ENCODE assay signal across 8 mouse cellular contexts in genomic region chr11:106779388-106780088, GRCm38 (mm10). TPM values are rescaled to one million over a fixed set of nuclear protein-coding genes. Genes with fewer than 3 reads are reported as not detected.
DNase-seq lines count a peak whose midpoint lies in the region; ATAC-seq and TF ChIP-seq lines count a peak whose summit lies in the region.

Polg2 (minus strand) TSS chr11:106779537.

- H3K4me2 ChIP-seq in forebrain, embryonic 16.5 days (ENCODE audit: low read length): peak within 1 kb of the TSS; percentile 61
- H3K4me2 ChIP-seq in lung, embryonic 14.5 days: peak within 1 kb of the TSS; percentile 81

- peak within 1 kb of the TSS; percentile 65 to 71 for H3K4me3 ChIP-seq in ES-E14 (ENCODE audit: insufficient read depth in 1 of 2, low read depth in 1 of 2, low read length in 2 of 2, poor library complexity in 1 of 2, severe bottlenecking in 1 of 2)
- H3K4me3 ChIP-seq in forebrain, embryonic 16.5 days (replicated peaks; ENCODE audit: low read length): peak within 1 kb of the TSS; percentile 78
- H3K4me3 ChIP-seq in layer of hippocampus, adult 2 months: peak within 1 kb of the TSS; percentile 90
- peak within 1 kb of the TSS; percentile 79 for H3K4me3 ChIP-seq in lung, embryonic 14.5 days (ENCODE audit: low read depth, low read length)
- peak within 1 kb of the TSS; percentile 69 for H3K4me3 ChIP-seq in olfactory bulb, adult 2 months (ENCODE audit: insufficient read depth, low read depth, low read length)
- peak within 1 kb of the TSS; percentile 73 for H3K4me3 ChIP-seq in thymus, adult 2 months (ENCODE audit: control insufficient read depth, insufficient read depth, low read length)

- H3K9me3 ChIP-seq in ES-E14 (ENCODE audit: control insufficient read depth, insufficient read depth, low read depth, low read length): no peaks in the 10 kb centered on the region
- H3K9me3 ChIP-seq in forebrain, embryonic 16.5 days (ENCODE audit: control insufficient read depth, low read length): no peaks in the 10 kb centered on the region
- no peaks in the 10 kb centered on the region for H3K9me3 ChIP-seq in lung, embryonic 14.5 days (ENCODE audit: low read depth, low read length)

- peaks cover 46% of the 10 kb centered on the region for H3K36me3 ChIP-seq in ES-E14 (ENCODE audit: control insufficient read depth, insufficient read depth, low read length, poor library complexity, severe bottlenecking)
- peaks cover 31% of the 10 kb centered on the region for H3K36me3 ChIP-seq in forebrain, embryonic 16.5 days (ENCODE audit: control insufficient read depth, insufficient read depth)
- peaks cover 67% of the 10 kb centered on the region for H3K36me3 ChIP-seq in lung, embryonic 14.5 days (ENCODE audit: insufficient read depth)
- peaks cover 61% of the 10 kb centered on the region for H3K36me3 ChIP-seq in thymus, adult 2 months (ENCODE audit: control insufficient read depth, insufficient read depth, low read length)

- no peak for TF ChIP-seq CTCF in layer of hippocampus, adult 2 months (conservative IDR thresholded peaks at IDR 0.05)
- no peak for TF ChIP-seq CTCF in lung, embryonic 14.5 days (IDR thresholded peaks at IDR 0.05; ENCODE audit: low read depth)
- TF ChIP-seq CTCF in olfactory bulb, adult 2 months (IDR thresholded peaks at IDR 0.05; ENCODE audit: insufficient read depth, low read depth, low read length): no peak
- peak; percentile 62; the same call in 1 of the 2 replicates for TF ChIP-seq CTCF in thymus, adult 2 months (IDR thresholded peaks at IDR 0.05; ENCODE audit: borderline replicate concordance, control insufficient read depth, extremely low read depth, insufficient read depth, low read length, poor library complexity)

- DNase-seq in ES-E14 (ENCODE audit: low read depth, low spot score): peak; percentile 87
- DNase-seq in cerebellum, adult 11-12 months: peak; percentile 91
- peak; percentile 90 to 93 for DNase-seq in heart, postnatal 36 days
- DNase-seq in layer of hippocampus, adult 2 months (ENCODE audit: low spot score in 2 of 2): peak; percentile 90 to 91
- peak; percentile 98 for DNase-seq in lung, embryonic 14.5 days
- peak; percentile 91 for DNase-seq in thymus, adult 2 months

- H3K4me1 ChIP-seq in ES-E14 (ENCODE audit: control insufficient read depth in 2 of 2, insufficient read depth in 2 of 2, low read length in 2 of 2, poor library complexity in 1 of 2): no peaks in the 10 kb centered on the region
- peaks cover 13% of the 10 kb centered on the region for H3K4me1 ChIP-seq in forebrain, embryonic 16.5 days (replicated peaks; ENCODE audit: control insufficient read depth, insufficient read depth, low read length)
- no peaks in the 10 kb centered on the region for H3K4me1 ChIP-seq in lung, embryonic 14.5 days (ENCODE audit: insufficient read depth)
- H3K4me1 ChIP-seq in olfactory bulb, adult 2 months (ENCODE audit: control insufficient read depth, insufficient read depth, low read length): no peaks in the 10 kb centered on the region
- no peaks in the 10 kb centered on the region for H3K4me1 ChIP-seq in thymus, adult 2 months (replicated peaks; ENCODE audit: control insufficient read depth, insufficient read depth, low read length)

- peak within 1 kb of the TSS; percentile 72 for H3K9ac ChIP-seq in ES-E14 (ENCODE audit: insufficient read depth, low read depth, low read length, poor library complexity, severe bottlenecking)
- H3K9ac ChIP-seq in forebrain, embryonic 16.5 days (replicated peaks; ENCODE audit: low read depth, low read length): peak within 1 kb of the TSS; percentile 79
- peak within 1 kb of the TSS; percentile 92 for H3K9ac ChIP-seq in lung, embryonic 14.5 days

- in situ Hi-C loops in ES-E14 (cut with MboI; ENCODE audit: low sequenced_read_pairs in 2 of 2, unreplicated experiment in 2 of 2): loop anchor here in 1 of 2 experiments (10.0 kb wide), 1 partner anchor 365 kb away; no protein-coding TSS in a partner anchor

- intact Hi-C loops in heart, postnatal 36 days (cut with DNase I): loop anchor here (10.0 kb wide), 1 partner anchor 265 kb away; no protein-coding TSS in a partner anchor

- ATAC-seq in forebrain, embryonic 16.5 days: peak; percentile 100
- peak; percentile 99 for ATAC-seq in lung, embryonic 14.5 days (ENCODE audit: insufficient read depth)

- TF ChIP-seq POLR2A in olfactory bulb, adult 2 months (IDR thresholded peaks at IDR 0.05; ENCODE audit: insufficient read depth, low read depth, low read length): peak; percentile 78
- TF ChIP-seq POLR2A in thymus, adult 2 months (IDR thresholded peaks at IDR 0.05; ENCODE audit: control insufficient read depth, extremely low read depth, insufficient read depth, low read length, poor library complexity): peak; percentile 96

- 2% methylated on average over 30 of the region's 30 CpGs for WGBS in forebrain, embryonic 16.5 days
- WGBS in lung, embryonic 14.5 days: under 1% methylated on average over 30 of the region's 30 CpGs
- WGBS in olfactory bulb, adult 2 months: under 1% methylated on average over 30 of the region's 30 CpGs
- 2% methylated on average over 30 of the region's 30 CpGs for WGBS in thymus, adult 2 months

- H3K27ac ChIP-seq in ES-E14 (ENCODE audit: insufficient read depth, low read depth, low read length, poor library complexity, severe bottlenecking): peak within 1 kb of the TSS; percentile 50
- peak within 1 kb of the TSS; percentile 92 for H3K27ac ChIP-seq in forebrain, embryonic 16.5 days (ENCODE audit: low read length)
- peak within 1 kb of the TSS; percentile 91 for H3K27ac ChIP-seq in layer of hippocampus, adult 2 months
- peak within 1 kb of the TSS; percentile 95 for H3K27ac ChIP-seq in lung, embryonic 14.5 days (ENCODE audit: low read depth)
- peak within 1 kb of the TSS; percentile 84 for H3K27ac ChIP-seq in olfactory bulb, adult 2 months (ENCODE audit: insufficient read depth, low read depth, low read length)
- peak within 1 kb of the TSS; percentile 82 for H3K27ac ChIP-seq in thymus, adult 2 months (ENCODE audit: control insufficient read depth, insufficient read depth, low read length)

- H3K27me3 ChIP-seq in forebrain, embryonic 16.5 days (replicated peaks; ENCODE audit: control insufficient read depth, insufficient read depth, low read length): no peaks in the 10 kb centered on the region
- no peaks in the 10 kb centered on the region for H3K27me3 ChIP-seq in lung, embryonic 14.5 days (ENCODE audit: insufficient read depth, low read length)
- H3K27me3 ChIP-seq in thymus, adult 2 months (ENCODE audit: control insufficient read depth, insufficient read depth, low read length): no peaks in the 10 kb centered on the region

TF ChIP-seq in ES-E14, 5 proteins besides CTCF, POLR2A, EP300 and RAD21:
- TF ChIP-seq ZC3H11A (IDR thresholded peaks at IDR 0.05; ENCODE audit: borderline replicate concordance, low read depth, low read length) (no peak), MAFK (IDR thresholded peaks at IDR 0.05; ENCODE audit: insufficient read depth, low read depth, low read length) (no peak), ZNF384 (IDR thresholded peaks at IDR 0.05; ENCODE audit: low read depth, low read length) (peak; percentile 88; the same call in 1 of the 2 replicates), HCFC1 (IDR thresholded peaks at IDR 0.05; ENCODE audit: borderline replicate concordance, insufficient read depth, low read length) (peak; percentile 68), CHD2 (IDR thresholded peaks at IDR 0.05; ENCODE audit: low read depth, low read length) (no peak; the same call in 1 of the 2 replicates)

RNA-seq across cellular contexts. Expression of gene Polg2, which starts in this region (rescaled TPM):
- total RNA-seq in ES-E14 (2012; rRNA removed): 8.7 and 11.4 TPM in 2 replicates
- 8.8 and 8.9 TPM in 2 replicates for polyA plus RNA-seq in forebrain, embryonic 16.5 days (2015; fragmentation: Nextera tagmentation; extraction: Ambion mirVana)
- 1 to 10 TPM; 4.4 to 4.5 TPM for total RNA-seq in heart, postnatal 36 days (2021)
- total RNA-seq in layer of hippocampus, adult 2 months (2021): 1 to 10 TPM; 3.1 to 5.0 TPM
- polyA plus RNA-seq in lung, embryonic 14.5 days (2014; fragmentation: Nextera tagmentation; extraction: Ambion mirVana): 8.6 and 9.9 TPM in 2 replicates
- polyA plus RNA-seq in olfactory bulb, adult 2 months (2012; ENCODE audit: insufficient read depth, insufficient read length, low replicate concordance, missing spikeins): not detected in 2 replicates
- polyA plus RNA-seq in thymus, adult 2 months (2012; rRNA removed): 11.1 and 11.8 TPM in 2 replicates

Comparison
In these comparisons a context has a peak if more than half of its experiments do, and no peak if none do; other contexts are left out.
1. Peak in every context shown above with its lines: DNase-seq, ATAC-seq, H3K4me3 ChIP-seq and H3K27ac ChIP-seq.